Mouse (Mus musculus) myocyte (in vitro differentiated cells): ENCODE data around the gene Olfr270. TPM values are rescaled to one million over a fixed set of nuclear protein-coding genes. Genes with fewer than 3 reads are reported as not detected.

Experiments
- H3K27me3 ChIP-seq: one replicate; pipeline ENCODE4 v1.6.1; 2011; ENCODE audit not compliant: control insufficient read depth, insufficient read depth, insufficient read length
- H3K36me3 ChIP-seq: one replicate; pipeline ENCODE4 v1.6.1; 2011; ENCODE audit not compliant: control insufficient read depth, insufficient read depth
- H3K4me2 ChIP-seq: one replicate; pipeline ENCODE4 v1.6.1; 2011; ENCODE audit warnings: low read depth, control low read depth
- H3K4me3 ChIP-seq: one replicate; pipeline ENCODE4 v1.5.1; 2011; ENCODE audit warnings: mild to moderate bottlenecking, control low read depth, moderate library complexity
- H3K79me2 ChIP-seq: one replicate; pipeline ENCODE4 v1.6.1; 2011; ENCODE audit not compliant: control insufficient read depth, insufficient read depth
- H3ac ChIP-seq: one replicate; pipeline ENCODE4 v1.6.1; 2011; ENCODE audit not compliant: control insufficient read depth, insufficient read length
- CEBPB ChIP-seq: IDR thresholded peaks from 2 replicates; pipeline ENCODE4 v1.6.1; 2011; ENCODE audit warnings: mild to moderate bottlenecking, moderate library complexity; ENCODE audit not compliant: poor library complexity, insufficient read depth, severe bottlenecking
- E2F4 ChIP-seq: IDR thresholded peaks from one replicate; pipeline ENCODE4 v1.6.1; 2011; ENCODE audit warnings: mild to moderate bottlenecking, control low read depth, moderate library complexity; ENCODE audit not compliant: insufficient read depth
- MAX ChIP-seq: IDR thresholded peaks from one replicate; pipeline ENCODE4 v1.6.1; 2011; ENCODE audit warnings: low read depth, mild to moderate bottlenecking, control low read depth
- MYOD1 ChIP-seq, 3 experiments: IDR thresholded peaks; one replicate each; pipeline ENCODE4 v1.6.1; 2011; ENCODE audit warnings: control low read depth in 2 of 3, low read depth in 2 of 3, mild to moderate bottlenecking in 2 of 3, moderate library complexity in 1 of 3; ENCODE audit not compliant: insufficient read length in 2 of 3, control insufficient read depth in 1 of 3
- MYOG ChIP-seq, 3 experiments: IDR thresholded peaks; one replicate each; pipeline ENCODE4 v1.6.1; 2011; ENCODE audit warnings: control low read depth in 2 of 3, low read depth in 2 of 3, mild to moderate bottlenecking in 2 of 3; ENCODE audit not compliant: insufficient read length in 2 of 3, control insufficient read depth in 1 of 3, insufficient read depth in 1 of 3
- POLR2A ChIP-seq: IDR thresholded peaks from one replicate; pipeline ENCODE4 v1.6.1; 2011; ENCODE audit warnings: low read depth, mild to moderate bottlenecking, control low read depth, moderate library complexity; ENCODE audit not compliant: insufficient read length
- POLR2AphosphoS2 ChIP-seq: IDR thresholded peaks from one replicate; pipeline ENCODE4 v1.6.1; 2011; ENCODE audit warnings: low read depth, control low read depth; ENCODE audit not compliant: insufficient read length
- REST ChIP-seq: IDR thresholded peaks from one replicate; pipeline ENCODE4 v1.6.1; 2011; ENCODE audit warnings: mild to moderate bottlenecking, control low read depth, moderate library complexity; ENCODE audit not compliant: insufficient read depth, insufficient read length
- SRF ChIP-seq: IDR thresholded peaks from one replicate; pipeline ENCODE4 v1.6.1; 2011; ENCODE audit warnings: low read depth; ENCODE audit not compliant: control insufficient read depth, insufficient read length
- TCF12 ChIP-seq: IDR thresholded peaks from one replicate; pipeline ENCODE4 v1.6.1; 2011; ENCODE audit warnings: mild to moderate bottlenecking, control low read depth; ENCODE audit not compliant: poor library complexity, insufficient read depth, severe bottlenecking
- TCF3 ChIP-seq: IDR thresholded peaks from one replicate; pipeline ENCODE4 v1.6.1; 2011; ENCODE audit warnings: low read depth, control low read depth; ENCODE audit not compliant: insufficient read length
- USF1 ChIP-seq: IDR thresholded peaks from one replicate; pipeline ENCODE4 v1.6.1; 2011; ENCODE audit warnings: low read depth, mild to moderate bottlenecking, control low read depth, moderate library complexity
- polyA plus RNA-seq: library from polyadenylated mRNA; unstranded; fragments of >200 nt; fragmentation: generic; extraction: Trizol; gene quantifications from one replicate; pipeline ENCODE4 v1.2.1, GENCODE M21; 2012; ENCODE audit warnings: missing spikeins

The Olfr270 gene
- polyA plus RNA-seq, 1 experiment: not detected

DNA sequence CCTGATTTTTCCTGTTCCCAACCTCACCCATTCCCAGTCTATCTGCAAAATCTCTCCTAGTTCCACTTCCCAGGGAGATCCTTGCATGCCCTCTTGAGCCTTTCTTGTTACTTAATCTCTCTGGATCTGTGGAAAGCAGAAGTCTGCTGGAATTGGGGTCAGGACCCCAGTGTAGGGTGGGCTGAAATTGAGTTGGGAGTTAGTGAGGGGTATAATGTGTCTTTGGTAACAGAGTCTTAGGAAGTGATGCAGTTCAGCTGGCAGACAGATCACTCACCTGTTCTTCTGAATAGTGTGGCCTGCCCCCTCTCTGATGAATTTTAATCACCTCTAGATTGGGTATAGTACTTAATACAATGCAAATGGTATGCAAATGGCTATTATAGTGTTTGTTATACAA, 17.7 kb upstream of the Olfr270 start:
- Histone ChIP-seq H3K4me3 (no peak overlapping the region), H3ac (no peak overlapping the region), H3K27me3 (no peaks in the 10 kb centered on the region), H3K4me2 (no peak overlapping the region), H3K79me2 (no peaks in the 10 kb centered on the region), H3K36me3 (no peaks in the 10 kb centered on the region)
- TF ChIP-seq TCF3 (no peak), MAX (no peak), REST (no peak), POLR2AphosphoS2 (no peak), CEBPB (no peak), SRF (no peak), MYOG (IDR thresholded peaks at IDR 0.05; ENCODE audit: control insufficient read depth in 1 of 3, insufficient read depth in 1 of 3, insufficient read length in 2 of 3, low read depth in 2 of 3) (no peak), POLR2A (no peak), MYOD1 (IDR thresholded peaks at IDR 0.05; ENCODE audit: control insufficient read depth in 1 of 3, insufficient read length in 2 of 3, low read depth in 2 of 3) (no peak), USF1 (no peak), E2F4 (no peak), TCF12 (no peak)

DNA sequence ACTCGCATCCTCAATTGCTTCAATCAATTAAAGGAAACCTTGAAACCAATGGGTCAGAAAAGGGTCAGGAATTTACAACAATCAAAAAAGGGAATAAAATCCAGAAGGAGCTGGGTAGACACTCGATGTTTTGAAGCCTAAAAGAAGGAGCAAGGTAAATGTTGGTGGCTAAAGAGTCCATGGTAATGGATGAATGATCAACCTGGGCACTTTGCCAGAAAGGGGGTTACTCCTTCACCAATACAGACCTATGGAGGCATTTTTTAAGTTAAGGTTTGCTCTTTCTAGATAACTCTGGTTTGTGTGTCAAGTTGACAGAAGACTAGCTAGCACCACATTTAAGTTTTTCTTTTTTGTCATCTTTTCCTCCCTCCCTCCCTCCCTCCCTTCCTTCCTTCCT, 15.3 kb upstream of the Olfr270 start:
- no peak overlapping the region for H3K4me2 ChIP-seq
- no peak for TF ChIP-seq MYOG (IDR thresholded peaks at IDR 0.05; ENCODE audit: control insufficient read depth in 1 of 3, insufficient read depth in 1 of 3, insufficient read length in 2 of 3, low read depth in 2 of 3)
- TF ChIP-seq TCF3: no peak
- no peak for TF ChIP-seq E2F4
- TF ChIP-seq CEBPB: no peak
- TF ChIP-seq POLR2AphosphoS2: no peak
- no peak for TF ChIP-seq SRF
- TF ChIP-seq TCF12: no peak
- TF ChIP-seq USF1: no peak
- TF ChIP-seq POLR2A: no peak
- TF ChIP-seq MYOD1 (IDR thresholded peaks at IDR 0.05; ENCODE audit: control insufficient read depth in 1 of 3, insufficient read length in 2 of 3, low read depth in 2 of 3): no peak
- TF ChIP-seq REST: no peak
- TF ChIP-seq MAX: no peak
- H3K79me2 ChIP-seq: no peaks in the 10 kb centered on the region
- no peaks in the 10 kb centered on the region for H3K36me3 ChIP-seq
- no peak overlapping the region for H3K4me3 ChIP-seq
- no peak overlapping the region for H3ac ChIP-seq
- no peaks in the 10 kb centered on the region for H3K27me3 ChIP-seq

DNA sequence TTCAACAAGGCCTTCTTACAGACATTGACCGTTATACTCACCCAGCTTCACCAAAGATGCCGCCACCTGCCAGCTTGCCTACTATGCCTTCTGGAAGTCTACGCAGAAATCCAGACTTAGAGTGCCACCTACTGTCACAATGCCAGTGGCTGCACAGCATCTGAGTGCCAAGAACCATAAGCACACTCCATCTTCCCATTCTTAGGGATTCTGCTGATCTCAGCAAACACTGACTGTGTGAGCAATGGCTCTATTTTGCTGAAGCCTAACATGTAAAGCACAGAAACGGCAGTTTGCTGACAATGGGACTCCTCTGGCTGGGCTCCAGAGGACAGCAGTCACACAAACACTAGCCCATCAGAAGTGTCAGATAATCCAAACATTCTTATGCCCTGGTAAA, 5.7 kb upstream of the Olfr270 start:
- H3ac ChIP-seq: no peak overlapping the region
- H3K4me2 ChIP-seq: no peak overlapping the region
- H3K36me3 ChIP-seq: no peaks in the 10 kb centered on the region
- no peak for TF ChIP-seq POLR2AphosphoS2
- no peak for TF ChIP-seq E2F4
- TF ChIP-seq USF1: no peak
- no peak for TF ChIP-seq TCF3
- TF ChIP-seq TCF12: no peak
- TF ChIP-seq CEBPB: no peak
- no peak for TF ChIP-seq MYOG (IDR thresholded peaks at IDR 0.05; ENCODE audit: control insufficient read depth in 1 of 3, insufficient read depth in 1 of 3, insufficient read length in 2 of 3, low read depth in 2 of 3)
- TF ChIP-seq REST: no peak
- H3K4me3 ChIP-seq: no peak overlapping the region
- no peaks in the 10 kb centered on the region for H3K27me3 ChIP-seq
- no peaks in the 10 kb centered on the region for H3K79me2 ChIP-seq

DNA sequence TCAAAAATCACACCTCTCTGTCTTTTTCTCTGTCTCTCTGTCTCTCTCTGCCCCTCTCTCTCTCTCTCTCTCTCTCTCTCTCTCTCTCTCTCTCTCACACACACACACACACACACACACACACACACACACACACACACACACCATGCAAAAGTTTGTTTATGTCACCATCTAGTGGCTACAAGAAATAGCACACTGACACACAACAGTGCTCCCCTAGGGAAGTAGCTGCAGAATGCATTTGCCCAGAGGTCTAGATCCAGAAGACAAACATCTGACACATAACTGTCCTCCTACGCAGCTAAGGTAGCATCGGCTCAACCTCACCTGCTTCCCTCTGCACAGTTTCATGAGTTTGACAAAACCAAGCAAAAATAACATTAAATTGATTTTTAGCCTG, 20.9 kb downstream of the Olfr270 start:
- no peak for TF ChIP-seq SRF
- TF ChIP-seq REST: no peak
- no peak for TF ChIP-seq TCF3
- TF ChIP-seq POLR2AphosphoS2: no peak
- no peak for TF ChIP-seq E2F4
- TF ChIP-seq MYOD1 (IDR thresholded peaks at IDR 0.05; ENCODE audit: control insufficient read depth in 1 of 3, insufficient read length in 2 of 3, low read depth in 2 of 3): no peak
- TF ChIP-seq CEBPB: no peak
- TF ChIP-seq USF1: no peak
- no peak for TF ChIP-seq POLR2A
- TF ChIP-seq MYOG (IDR thresholded peaks at IDR 0.05; ENCODE audit: control insufficient read depth in 1 of 3, insufficient read depth in 1 of 3, insufficient read length in 2 of 3, low read depth in 2 of 3): no peak
- no peak for TF ChIP-seq TCF12
- no peak for TF ChIP-seq MAX

DNA sequence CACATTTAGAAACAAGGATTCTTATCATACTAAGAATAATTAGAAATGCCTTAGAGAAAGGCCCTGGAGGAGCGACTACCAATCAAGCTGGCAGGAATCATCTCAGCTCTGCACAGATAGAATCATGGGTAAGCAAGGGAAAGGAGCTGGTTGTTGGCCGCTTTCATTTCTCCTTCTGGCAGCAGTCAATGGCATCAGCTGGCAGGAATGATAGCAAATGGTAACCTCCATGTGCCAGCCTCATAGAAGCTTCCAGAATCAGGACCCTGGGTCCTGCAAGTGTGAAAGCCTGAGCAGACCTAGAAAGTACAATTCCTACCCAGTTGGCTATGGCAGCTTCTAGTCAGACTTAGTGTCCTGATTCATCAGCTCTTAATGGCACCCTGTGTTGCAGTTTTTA, 21.9 kb downstream of the Olfr270 start:
- no peaks in the 10 kb centered on the region for H3K79me2 ChIP-seq
- H3ac ChIP-seq: no peak overlapping the region
- no peak for TF ChIP-seq MYOG (IDR thresholded peaks at IDR 0.05; ENCODE audit: control insufficient read depth in 1 of 3, insufficient read depth in 1 of 3, insufficient read length in 2 of 3, low read depth in 2 of 3)
- no peak for TF ChIP-seq TCF12
- no peak for TF ChIP-seq TCF3
- no peak for TF ChIP-seq MYOD1 (IDR thresholded peaks at IDR 0.05; ENCODE audit: control insufficient read depth in 1 of 3, insufficient read length in 2 of 3, low read depth in 2 of 3)
- TF ChIP-seq REST: no peak
- no peak for TF ChIP-seq SRF
- TF ChIP-seq MAX: no peak
- no peak for TF ChIP-seq USF1
- no peak for TF ChIP-seq POLR2A
- no peak for TF ChIP-seq CEBPB
- H3K4me2 ChIP-seq: no peak overlapping the region
- H3K36me3 ChIP-seq: no peaks in the 10 kb centered on the region
- H3K4me3 ChIP-seq: no peak overlapping the region
- no peaks in the 10 kb centered on the region for H3K27me3 ChIP-seq

More for the DNA sequence above, 20.9 kb downstream of the Olfr270 start:
- Histone ChIP-seq H3K36me3 (no peaks in the 10 kb centered on the region), H3ac (no peak overlapping the region), H3K27me3 (no peaks in the 10 kb centered on the region), H3K4me3 (no peak overlapping the region), H3K4me2 (no peak overlapping the region), H3K79me2 (no peaks in the 10 kb centered on the region)
